Mouse (Mus musculus) midbrain, embryonic 12.5 days (tissue): Measurements from ENCODE around the gene Atox1. TPM values are rescaled to one million over a fixed set of nuclear protein-coding genes. Genes with fewer than 3 reads are reported as not detected.

Experiments used
- ATAC-seq: fragments of 200-750 bp; cut with Nextera tagmentation; 2 replicates; pipeline ENCODE4 v1.8.0; 2017; ENCODE audit warnings: low read depth, moderate TSS enrichment, moderate library complexity; ENCODE audit not compliant: low FRiP score
- H3K27ac ChIP-seq: fragments of 300-500 bp; sonication (generic); replicated peaks from 2 replicates; pipeline ENCODE4 v1.5.1; 2016; ENCODE audit warnings: mild to moderate bottlenecking
- H3K27me3 ChIP-seq: fragments of 300-500 bp; sonication (generic); 2 replicates; pipeline ENCODE4 v1.6.1; 2016; ENCODE audit warnings: mild to moderate bottlenecking
- H3K36me3 ChIP-seq: fragments of 300-500 bp; sonication (generic); 2 replicates; pipeline ENCODE4 v1.6.1; 2016
- H3K4me1 ChIP-seq: fragments of 300-500 bp; sonication (generic); 2 replicates; pipeline ENCODE4 v1.6.1; 2016
- H3K4me2 ChIP-seq: fragments of 300-500 bp; sonication (generic); replicated peaks from 2 replicates; pipeline ENCODE4 v1.6.1; 2016; ENCODE audit warnings: mild to moderate bottlenecking, moderate library complexity
- H3K4me3 ChIP-seq: fragments of 300-500 bp; sonication (generic); 2 replicates; pipeline ENCODE4 v1.5.1; 2016; ENCODE audit warnings: mild to moderate bottlenecking
- H3K9ac ChIP-seq: fragments of 300-500 bp; sonication (generic); replicated peaks from 2 replicates; pipeline ENCODE4 v1.6.1; 2016; ENCODE audit warnings: mild to moderate bottlenecking, moderate library complexity
- H3K9me3 ChIP-seq: fragments of 300-500 bp; sonication (generic); 2 replicates; pipeline ENCODE4 v1.6.1; 2016; ENCODE audit warnings: mild to moderate bottlenecking
- WGBS: fragments of 180-500 bp; shearing (Covaris S2); methylation state at CpG from one replicate; pipeline ENCODE4 v1.1.7; 2016; 5-methylcytosine and 5-hydroxymethylcytosine counted together
- microRNA-seq: library from miRNA; unstranded; fragments of <30 nt; microRNA quantifications from one replicate; pipeline ENCODE4, GENCODE M21; 2017
- polyA plus RNA-seq: library from polyadenylated mRNA; unstranded; fragments of >200 nt; fragmentation: Nextera tagmentation; extraction: Ambion mirVana; gene quantifications from 2 replicates; pipeline ENCODE4 v1.2.1, GENCODE M21; 2016

Gene Atox1
- polyA plus RNA-seq, 1 experiment from 2014 or later: 237 TPM

- Histone ChIP-seq H3K4me3 (no peak overlapping the region), H3K36me3 (peaks cover 30% of the 10 kb centered on the region), H3K4me1 (no peaks in the 10 kb centered on the region), H3K9ac (no peak overlapping the region), H3K4me2 (no peak overlapping the region), H3K27ac (no peak overlapping the region), H3K9me3 (no peaks in the 10 kb centered on the region), H3K27me3 (no peaks in the 10 kb centered on the region)
- no peak for ATAC-seq
- WGBS: 69% methylated on average over 3 of the region's 3 CpGs
Measured at GRCm38 (mm10) chr11:55410502-55410901, 50.5 kb downstream of the Atox1 start.

GRCm38 (mm10) chr11:55410005-55410404 lies 51.0 kb downstream of the Atox1 start:
- Histone ChIP-seq H3K36me3 (peaks cover 30% of the 10 kb centered on the region), H3K4me2 (no peak overlapping the region), H3K27ac (no peak overlapping the region), H3K4me3 (no peak overlapping the region), H3K9ac (no peak overlapping the region), H3K4me1 (no peaks in the 10 kb centered on the region), H3K9me3 (no peaks in the 10 kb centered on the region), H3K27me3 (no peaks in the 10 kb centered on the region)
- WGBS: 88% methylated on average over 3 of the region's 3 CpGs
- ATAC-seq: no peak

GRCm38 (mm10) chr11:55407133-55407532 lies 53.9 kb downstream of the Atox1 start:
- Histone ChIP-seq H3K27me3 (no peaks in the 10 kb centered on the region), H3K4me3 (no peak overlapping the region), H3K9ac (no peak overlapping the region), H3K36me3 (peaks cover 39% of the 10 kb centered on the region), H3K4me1 (no peaks in the 10 kb centered on the region), H3K9me3 (no peaks in the 10 kb centered on the region), H3K4me2 (no peak overlapping the region), H3K27ac (no peak overlapping the region)
- ATAC-seq: no peak
- 89% methylated on average over 4 of the region's 4 CpGs for WGBS

- H3K4me2 ChIP-seq: no peak overlapping the region
- H3K36me3 ChIP-seq: peaks cover 49% of the 10 kb centered on the region
- no peak overlapping the region for H3K4me3 ChIP-seq
- 78% methylated on average over 8 of the region's 8 CpGs for WGBS
- no peaks in the 10 kb centered on the region for H3K4me1 ChIP-seq
- no peak overlapping the region for H3K27ac ChIP-seq
- H3K9me3 ChIP-seq: no peaks in the 10 kb centered on the region
- no peak for ATAC-seq
- no peak overlapping the region for H3K9ac ChIP-seq
- H3K27me3 ChIP-seq: no peaks in the 10 kb centered on the region
Measured at GRCm38 (mm10) chr11:55405601-55406469, 55.2 kb downstream of the Atox1 start.

GRCm38 (mm10) chr11:55404659-55405457 lies 56.2 kb downstream of the Atox1 start:
- H3K36me3 ChIP-seq: peaks cover 49% of the 10 kb centered on the region
- 92% methylated on average over 9 of the region's 9 CpGs for WGBS
- ATAC-seq: no peak
- H3K27me3 ChIP-seq: no peaks in the 10 kb centered on the region
- no peaks in the 10 kb centered on the region for H3K4me1 ChIP-seq
- no peak overlapping the region for H3K9ac ChIP-seq
- no peaks in the 10 kb centered on the region for H3K9me3 ChIP-seq
- H3K4me3 ChIP-seq: no peak overlapping the region
- no peak overlapping the region for H3K27ac ChIP-seq
- no peak overlapping the region for H3K4me2 ChIP-seq

GRCm38 (mm10) chr11:55400863-55401262 lies 60.2 kb downstream of the Atox1 start:
- peaks cover 36% of the 10 kb centered on the region for H3K36me3 ChIP-seq
- no peak overlapping the region for H3K4me2 ChIP-seq
- no peak overlapping the region for H3K27ac ChIP-seq
- H3K9ac ChIP-seq: no peak overlapping the region
- no peaks in the 10 kb centered on the region for H3K27me3 ChIP-seq
- WGBS: 93% methylated on average over 2 of the region's 2 CpGs
- ATAC-seq: no peak
- no peaks in the 10 kb centered on the region for H3K4me1 ChIP-seq
- no peaks in the 10 kb centered on the region for H3K9me3 ChIP-seq
- no peak overlapping the region for H3K4me3 ChIP-seq

GRCm38 (mm10) chr11:55398371-55398770 lies 62.7 kb downstream of the Atox1 start:
- Histone ChIP-seq H3K9ac (no peak overlapping the region), H3K4me2 (no peak overlapping the region), H3K4me3 (no peak overlapping the region), H3K4me1 (no peaks in the 10 kb centered on the region), H3K27ac (no peak overlapping the region), H3K36me3 (peaks cover 25% of the 10 kb centered on the region), H3K27me3 (no peaks in the 10 kb centered on the region), H3K9me3 (no peaks in the 10 kb centered on the region)
- WGBS: 92% methylated on average over 8 of the region's 8 CpGs
- no peak for ATAC-seq

- Histone ChIP-seq H3K27me3 (no peaks in the 10 kb centered on the region), H3K36me3 (peaks cover 25% of the 10 kb centered on the region), H3K9ac (no peak overlapping the region), H3K27ac (no peak overlapping the region), H3K4me2 (no peak overlapping the region), H3K9me3 (no peaks in the 10 kb centered on the region), H3K4me1 (no peaks in the 10 kb centered on the region), H3K4me3 (no peak overlapping the region)
- WGBS: 91% methylated on average over 9 of the region's 9 CpGs
- ATAC-seq: no peak
Measured at GRCm38 (mm10) chr11:55397441-55397840, 63.6 kb downstream of the Atox1 start.

GRCm38 (mm10) chr11:55397036-55397435 lies 64.0 kb downstream of the Atox1 start:
- WGBS: 83% methylated on average over 2 of the region's 2 CpGs
- H3K27ac ChIP-seq: no peak overlapping the region
- no peaks in the 10 kb centered on the region for H3K27me3 ChIP-seq
- H3K36me3 ChIP-seq: peaks cover 25% of the 10 kb centered on the region
- H3K4me2 ChIP-seq: no peak overlapping the region
- no peak overlapping the region for H3K4me3 ChIP-seq
- no peak for ATAC-seq
- no peak overlapping the region for H3K9ac ChIP-seq
- no peaks in the 10 kb centered on the region for H3K4me1 ChIP-seq
- no peaks in the 10 kb centered on the region for H3K9me3 ChIP-seq

Small RNAs within 50 kb of the gene (microRNA-seq; reads per million reads assigned to microRNA genes)
- gene Mir7652: not detected

Other genes starting within 250 kb of the Atox1 start
- 0.03 and 0.05 TPM in 2 replicates for gene Fat2, start 124.7 kb downstream of the Atox1 start, polyA plus RNA-seq
- gene Sparc, start 38.1 kb downstream of the Atox1 start, polyA plus RNA-seq: 470 and 579 TPM in 2 replicates
- 209 and 215 TPM in 2 replicates for gene G3bp1, start 8.4 kb upstream of the Atox1 start, polyA plus RNA-seq
- not detected in 2 replicates for gene Glra1, start 147.0 kb upstream of the Atox1 start, polyA plus RNA-seq